12 mouse cellular contexts compared by ENCODE assay signal in the genomic region with DNA sequence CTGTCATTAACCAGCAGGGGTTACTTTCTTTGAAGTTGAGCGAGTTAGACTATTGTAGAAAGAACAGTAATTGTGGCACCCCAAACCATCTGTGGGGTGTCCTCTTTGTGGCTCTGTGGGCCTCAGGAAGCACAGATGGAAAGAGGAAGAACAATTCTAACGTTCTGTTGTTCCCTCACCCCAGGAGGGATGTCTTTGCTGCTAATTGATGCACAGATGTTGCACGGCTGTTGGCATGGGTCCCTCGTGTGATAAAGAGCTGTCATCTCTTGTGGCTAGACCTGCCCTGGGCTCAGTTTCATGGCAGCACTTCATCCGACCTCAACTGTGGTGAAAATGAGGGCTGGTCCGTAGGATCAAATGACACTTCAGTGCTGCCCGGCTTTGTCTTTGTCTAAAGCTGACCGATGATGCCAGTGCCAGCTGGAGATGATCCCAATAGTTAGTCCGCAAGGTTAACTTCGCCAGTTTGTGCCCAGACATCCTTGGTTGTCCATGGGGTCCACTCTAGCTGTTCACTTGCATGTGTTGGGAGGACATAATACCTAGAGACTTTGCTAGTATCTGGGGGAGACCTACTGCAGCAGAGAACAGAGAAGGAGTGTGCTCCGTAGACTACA.
DNase-seq lines count a peak whose midpoint lies in the region; ATAC-seq and TF ChIP-seq lines count a peak whose summit lies in the region.
"Had no signal": no experiment of that assay in that cellular context is flagged by ENCODE, and none has a peak within 500 bp of the region (broad histone marks: within the 10 kb centered on the region; RNA-seq: fewer than 3 reads in every experiment).

No protein-coding gene starts in this region.

- peak; percentile 24 for DNase-seq in adrenal gland, postnatal 10 days
- no peak for DNase-seq in adrenal gland, postnatal 4 days (ENCODE audit: low spot score in 2 of 2)
- no peak for DNase-seq in liver

- no peak overlapping the region for H3K4me3 ChIP-seq in liver, embryonic 16.5 days (ENCODE audit: low read depth, low read length)
- H3K4me3 ChIP-seq in bone marrow, adult 2 months (replicated peaks; ENCODE audit: control insufficient read depth, low read depth, low read length) = no peak overlapping the region
- no peak overlapping the region for H3K4me3 ChIP-seq in intestine, postnatal 0 days (ENCODE audit: low read depth, low read length)
- no peak overlapping the region for H3K4me3 ChIP-seq in kidney, embryonic 15.5 days (replicated peaks)
- H3K4me3 ChIP-seq: erythroblast, embryonic 14.5 days had no signal

- no peaks in the 10 kb centered on the region for H3K36me3 ChIP-seq in liver, embryonic 16.5 days (ENCODE audit: control insufficient read depth, insufficient read depth)
- H3K36me3 ChIP-seq in intestine, postnatal 0 days (ENCODE audit: control insufficient read depth, insufficient read depth) = no peaks in the 10 kb centered on the region
- no peaks in the 10 kb centered on the region for H3K36me3 ChIP-seq in kidney, embryonic 15.5 days
- H3K36me3 ChIP-seq: neural tube, embryonic 15.5 days had no signal

- no peaks in the 10 kb centered on the region; the same call in 1 of the 2 replicates for H3K4me1 ChIP-seq in liver, embryonic 16.5 days (ENCODE audit: control insufficient read depth, low read depth, low read length)
- H3K4me1 ChIP-seq in bone marrow, adult 2 months (ENCODE audit: control insufficient read depth, insufficient read depth, low read length) = peaks cover 6% of the 10 kb centered on the region; the same call in 1 of the 2 replicates
- no peaks in the 10 kb centered on the region for H3K4me1 ChIP-seq in intestine, postnatal 0 days (replicated peaks; ENCODE audit: control insufficient read depth, insufficient read depth, low read length)
- peaks cover 13% of the 10 kb centered on the region for H3K4me1 ChIP-seq in kidney, embryonic 15.5 days

- H3K27ac ChIP-seq in liver, embryonic 16.5 days (ENCODE audit: low read length) = no peak overlapping the region
- 0 out of 2 replicates have a peak overlapping the region, but pooled peaks have one; percentile 10 for H3K27ac ChIP-seq in bone marrow, adult 2 months (ENCODE audit: control insufficient read depth, insufficient read depth, low read depth, low read length, poor library complexity)
- no peak overlapping the region for H3K27ac ChIP-seq in intestine, postnatal 0 days (ENCODE audit: low read depth, low read length)
- H3K27ac ChIP-seq in kidney, embryonic 15.5 days = no peak overlapping the region
- H3K27ac ChIP-seq: kidney, postnatal 0 days; liver, embryonic 14.5 days; neural tube, embryonic 15.5 days had no signal

- no peaks in the 10 kb centered on the region for H3K27me3 ChIP-seq in liver, embryonic 16.5 days (ENCODE audit: control insufficient read depth, insufficient read depth, low read depth, low read length)
- H3K27me3 ChIP-seq in intestine, postnatal 0 days (replicated peaks; ENCODE audit: control insufficient read depth, insufficient read depth, low read length) = no peaks in the 10 kb centered on the region
- H3K27me3 ChIP-seq in kidney, embryonic 15.5 days = no peaks in the 10 kb centered on the region; the same call in 1 of the 2 replicates
- H3K27me3 ChIP-seq: neural tube, embryonic 15.5 days had no signal

- H3K9ac ChIP-seq in liver, embryonic 16.5 days (ENCODE audit: low read depth, low read length) = no peak overlapping the region
- H3K9ac ChIP-seq in intestine, postnatal 0 days (ENCODE audit: low read depth, low read length) = no peak overlapping the region
- no peak overlapping the region for H3K9ac ChIP-seq in kidney, embryonic 15.5 days
- H3K9ac ChIP-seq: liver, embryonic 14.5 days; neural tube, embryonic 15.5 days had no signal

- no peak for TF ChIP-seq CTCF in bone marrow, adult 2 months (IDR thresholded peaks at IDR 0.05; ENCODE audit: control insufficient read depth, insufficient read depth, low read length)
- TF ChIP-seq CTCF in intestine, postnatal 0 days (IDR thresholded peaks at IDR 0.05; ENCODE audit: low read depth) = no peak

- 0 out of 2 replicates have a peak, but pooled peaks have one; percentile 13 for ATAC-seq in liver, embryonic 16.5 days (ENCODE audit: low read depth)
- 0 out of 2 replicates have a peak, but pooled peaks have one; percentile 36 for ATAC-seq in megakaryocyte-erythroid progenitor cell, adult 5-6 weeks (replicated peaks; ENCODE audit: low FRiP score, low TSS enrichment, poor library complexity, severe bottlenecking)
- ATAC-seq in intestine, postnatal 0 days = no peak
- no peak for ATAC-seq in kidney, embryonic 15.5 days (replicated peaks; ENCODE audit: low FRiP score)

- TF ChIP-seq POLR2A in bone marrow, adult 2 months (IDR thresholded peaks at IDR 0.05; ENCODE audit: borderline replicate concordance, control insufficient read depth, low read depth, low read length) = no peak

- no peak overlapping the region for H3K4me2 ChIP-seq in liver, embryonic 16.5 days (ENCODE audit: low read depth, low read length)
- no peak overlapping the region for H3K4me2 ChIP-seq in intestine, postnatal 0 days (replicated peaks; ENCODE audit: low read depth)
- H3K4me2 ChIP-seq in kidney, embryonic 15.5 days = no peak overlapping the region

- 34% methylated on average over 11 of the region's 11 CpGs for WGBS in liver, embryonic 16.5 days (ENCODE audit: insufficient replicate concordance)
- 19% methylated on average over 11 of the region's 11 CpGs for WGBS in bone marrow, adult 2 months
- WGBS in intestine, postnatal 0 days = 52% methylated on average over 11 of the region's 11 CpGs
- 37% methylated on average over 11 of the region's 11 CpGs for WGBS in kidney, embryonic 15.5 days

- no peaks in the 10 kb centered on the region for H3K9me3 ChIP-seq in liver, embryonic 16.5 days (replicated peaks; ENCODE audit: control insufficient read depth, low read length)
- H3K9me3 ChIP-seq in intestine, postnatal 0 days (ENCODE audit: control insufficient read depth) = no peaks in the 10 kb centered on the region
- no peaks in the 10 kb centered on the region for H3K9me3 ChIP-seq in kidney, embryonic 15.5 days (replicated peaks)
- H3K9me3 ChIP-seq: neural tube, embryonic 15.5 days had no signal

Comparison
In these comparisons a context has a peak if more than half of its experiments do, and no peak if none do; other contexts are left out.
1. ATAC-seq: peak in liver, embryonic 16.5 days (single experiment) and megakaryocyte-erythroid progenitor cell, adult 5-6 weeks (single experiment); none in intestine, postnatal 0 days (single experiment) and kidney, embryonic 15.5 days (single experiment).